Mouse (Mus musculus) limb, embryonic 11.5 days (tissue): ENCODE data around the gene Ccdc116. TPM values are rescaled to one million over a fixed set of nuclear protein-coding genes. Genes with fewer than 3 reads are reported as not detected.

Source experiments
- ATAC-seq: fragments of 200-750 bp; cut with Nextera tagmentation; 2 replicates; pipeline ENCODE4 v1.8.0; 2017; ENCODE audit warnings: low read depth; ENCODE audit not compliant: insufficient number of reproducible peaks, low FRiP score, low TSS enrichment
- DNase-seq: peaks from one replicate; pipeline ENCODE4 v3.0.0-alpha.2; 2015; ENCODE audit warnings: low spot score
- H3K27ac ChIP-seq: fragments of 300-500 bp; sonication (generic); replicated peaks from 2 replicates; pipeline ENCODE4 v1.5.1; 2014; ENCODE audit warnings: low read depth, mild to moderate bottlenecking, low read length
- H3K27me3 ChIP-seq: fragments of 300-500 bp; sonication (generic); 2 replicates; pipeline ENCODE4 v1.6.1; 2014; ENCODE audit warnings: mild to moderate bottlenecking, low read length, mixed read lengths; ENCODE audit not compliant: control insufficient read depth, insufficient read depth
- H3K36me3 ChIP-seq: fragments of 300-500 bp; sonication (generic); 2 replicates; pipeline ENCODE4 v1.6.1; 2014; ENCODE audit warnings: mild to moderate bottlenecking, low read length, moderate library complexity, mixed read lengths; ENCODE audit not compliant: control insufficient read depth, insufficient read depth
- H3K4me1 ChIP-seq: fragments of 300-500 bp; sonication (generic); 2 replicates; pipeline ENCODE4 v1.6.1; 2014; ENCODE audit warnings: low read length, mixed read lengths; ENCODE audit not compliant: control insufficient read depth, insufficient read depth
- H3K4me2 ChIP-seq: fragments of 300-500 bp; sonication (generic); 2 replicates; pipeline ENCODE4 v1.6.1; 2014; ENCODE audit warnings: low read depth, mild to moderate bottlenecking, moderate library complexity; ENCODE audit not compliant: severe bottlenecking
- H3K4me3 ChIP-seq: fragments of 300-500 bp; sonication (generic); 2 replicates; pipeline ENCODE4 v1.5.1; 2014; ENCODE audit warnings: low read depth, low read length
- H3K9ac ChIP-seq: fragments of 300-500 bp; sonication (generic); 2 replicates; pipeline ENCODE4 v1.6.1; 2014; ENCODE audit warnings: mild to moderate bottlenecking, low read length
- H3K9me3 ChIP-seq: fragments of 300-500 bp; sonication (generic); 2 replicates; pipeline ENCODE4 v1.6.1; 2016; ENCODE audit warnings: low read length; ENCODE audit not compliant: control insufficient read depth
- WGBS: fragments of 180-500 bp; shearing (Covaris S2); extraction: QIAGEN DNeasy Blood & Tissue Kit; methylation state at CpG from one replicate; pipeline ENCODE4 v1.1.7; 2014; 5-methylcytosine and 5-hydroxymethylcytosine counted together
- polyA plus RNA-seq: library from polyadenylated mRNA; unstranded; fragments of >200 nt; fragmentation: Nextera tagmentation; extraction: Ambion mirVana; gene quantifications from 2 replicates; pipeline ENCODE4 v1.2.1, GENCODE M21; 2014

Gene Ccdc116
- polyA plus RNA-seq, 1 experiment from 2014 or later: 0.40 TPM

GRCm38 (mm10) chr16:17144339-17144738 lies 2.7 kb downstream of the Ccdc116 start, which contains the start of gene Ydjc:
TSS of gene Ydjc (plus strand) at chr16:17144621.
- Histone ChIP-seq H3K27me3 (peaks cover 6% of the 10 kb centered on the region), H3K4me3 (no peak within 1 kb of the TSS), H3K36me3 (no peaks in the 10 kb centered on the region), H3K9ac (no peak within 1 kb of the TSS), H3K9me3 (no peaks in the 10 kb centered on the region), H3K4me1 (peaks cover 11% of the 10 kb centered on the region; the same call in 1 of the 2 replicates), H3K27ac (no peak within 1 kb of the TSS), H3K4me2 (no peak within 1 kb of the TSS)
- ATAC-seq: no peak
- DNase-seq: peak; percentile 44
- 21% methylated on average over 7 of the region's 7 CpGs for WGBS

DNA sequence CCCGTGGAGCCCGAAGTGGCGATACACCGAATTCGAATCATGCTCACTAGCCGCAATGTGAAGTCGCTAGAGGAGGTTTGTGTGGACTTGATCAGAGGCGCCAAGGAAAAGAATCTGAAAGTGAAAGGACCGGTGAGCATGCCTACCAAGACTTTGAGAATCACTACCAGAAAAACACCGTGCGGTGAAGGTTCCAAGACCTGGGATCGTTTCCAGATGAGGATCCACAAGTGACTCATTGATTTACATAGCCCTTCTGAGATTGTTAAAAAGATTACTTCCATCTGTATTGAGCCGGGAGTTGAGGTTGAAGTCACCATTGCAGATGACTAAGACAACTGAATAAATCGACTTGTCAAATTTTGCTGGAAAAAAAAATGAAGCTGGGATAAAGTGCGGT lies 9.7 kb downstream of the Ccdc116 start:
- no peak overlapping the region for H3K27ac ChIP-seq
- H3K36me3 ChIP-seq: no peaks in the 10 kb centered on the region
- WGBS: 82% methylated on average over 15 of the region's 15 CpGs
- no peak overlapping the region for H3K4me2 ChIP-seq
- no peak overlapping the region for H3K4me3 ChIP-seq
- H3K4me1 ChIP-seq: no peaks in the 10 kb centered on the region
- no peaks in the 10 kb centered on the region for H3K9me3 ChIP-seq
- H3K27me3 ChIP-seq: no peaks in the 10 kb centered on the region
- H3K9ac ChIP-seq: no peak overlapping the region
- no peak for DNase-seq
- no peak for ATAC-seq

- Histone ChIP-seq H3K27ac (no peak overlapping the region; the same call in 1 of the 2 replicates), H3K4me2 (peak overlapping the region; percentile 96), H3K36me3 (no peaks in the 10 kb centered on the region), H3K4me1 (0 out of 2 replicates have a peak, but pooled peaks cover 8% of the 10 kb centered on the region), H3K9me3 (no peaks in the 10 kb centered on the region), H3K27me3 (no peaks in the 10 kb centered on the region), H3K9ac (peak overlapping the region; percentile 49), H3K4me3 (peak overlapping the region; percentile 67)
- WGBS: 46% methylated on average over 7 of the region's 7 CpGs
- ATAC-seq: no peak
- peak; percentile 42 for DNase-seq
Observed at GRCm38 (mm10) chr16:17132906-17133200, 14.2 kb downstream of the Ccdc116 start.

DNA sequence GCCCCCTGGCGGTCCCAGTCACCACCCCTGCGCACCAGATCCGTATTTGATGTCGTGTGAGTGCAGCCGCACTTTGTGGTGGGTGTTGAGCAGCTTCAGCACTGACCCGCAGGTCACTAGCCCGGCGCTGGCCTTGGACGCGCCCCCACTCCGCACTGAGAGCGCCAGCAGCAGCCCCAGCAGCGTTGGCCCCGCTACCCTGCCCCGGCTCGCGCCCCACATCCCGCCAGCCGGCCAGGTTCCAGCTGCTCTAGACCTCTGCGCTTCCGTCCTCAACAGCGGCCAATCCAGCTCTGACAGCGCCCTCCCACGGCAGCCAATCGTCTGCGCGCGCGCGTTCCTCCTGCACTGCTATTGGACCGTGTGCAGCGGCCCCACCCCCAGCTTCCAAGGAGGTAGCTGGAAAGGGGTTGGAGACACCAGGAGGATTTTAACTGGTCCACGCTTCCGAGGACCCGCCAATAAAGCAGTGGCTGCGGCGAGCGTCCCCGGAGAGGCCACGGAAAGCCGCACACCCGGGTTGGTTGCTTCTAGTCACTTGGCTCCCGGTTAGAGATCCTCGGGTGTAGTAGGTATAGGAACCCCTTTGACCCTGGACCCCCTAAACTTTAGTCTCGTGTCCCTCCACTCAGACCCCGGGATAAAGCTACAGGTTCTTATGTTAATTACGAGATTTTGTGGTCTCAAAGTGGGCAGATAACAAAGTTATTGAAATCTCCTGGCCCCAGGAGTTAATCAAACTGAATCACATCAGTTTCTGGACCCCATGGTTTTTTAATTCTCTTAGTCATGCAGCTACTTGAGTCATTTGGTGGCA lies 14.7 kb downstream of the Ccdc116 start, which contains the start of gene Sdf2l1:
TSS of gene Sdf2l1 (minus strand) at position 295 of the 817 bp plus-strand sequence.
- H3K4me1 ChIP-seq: 0 out of 2 replicates have a peak, but pooled peaks cover 8% of the 10 kb centered on the region
- no peaks in the 10 kb centered on the region for H3K9me3 ChIP-seq
- H3K4me3 ChIP-seq: peak within 1 kb of the TSS; percentile 67
- peak within 1 kb of the TSS; percentile 76 for H3K9ac ChIP-seq
- peak within 1 kb of the TSS; percentile 45 for H3K27ac ChIP-seq
- no peaks in the 10 kb centered on the region for H3K27me3 ChIP-seq
- ATAC-seq (peak; percentile 99), DNase-seq (peak; percentile 99)
- under 1% methylated on average over 47 of the region's 47 CpGs for WGBS
- H3K4me2 ChIP-seq: peak within 1 kb of the TSS; percentile 96
- H3K36me3 ChIP-seq: no peaks in the 10 kb centered on the region

GRCm38 (mm10) chr16:17131191-17132088 lies 15.6 kb downstream of the Ccdc116 start:
- no peaks in the 10 kb centered on the region for H3K36me3 ChIP-seq
- H3K4me1 ChIP-seq: 0 out of 2 replicates have a peak, but pooled peaks cover 8% of the 10 kb centered on the region
- ATAC-seq: peak; percentile 85
- H3K4me3 ChIP-seq: peak overlapping the region; percentile 67
- no peaks in the 10 kb centered on the region for H3K27me3 ChIP-seq
- peak overlapping the region; percentile 96 for H3K4me2 ChIP-seq
- peak overlapping the region; percentile 45 for H3K27ac ChIP-seq
- H3K9ac ChIP-seq: peak overlapping the region; percentile 76
- H3K9me3 ChIP-seq: no peaks in the 10 kb centered on the region
- peak; percentile 59 for DNase-seq
- WGBS: 4% methylated on average over 43 of the region's 43 CpGs

DNA sequence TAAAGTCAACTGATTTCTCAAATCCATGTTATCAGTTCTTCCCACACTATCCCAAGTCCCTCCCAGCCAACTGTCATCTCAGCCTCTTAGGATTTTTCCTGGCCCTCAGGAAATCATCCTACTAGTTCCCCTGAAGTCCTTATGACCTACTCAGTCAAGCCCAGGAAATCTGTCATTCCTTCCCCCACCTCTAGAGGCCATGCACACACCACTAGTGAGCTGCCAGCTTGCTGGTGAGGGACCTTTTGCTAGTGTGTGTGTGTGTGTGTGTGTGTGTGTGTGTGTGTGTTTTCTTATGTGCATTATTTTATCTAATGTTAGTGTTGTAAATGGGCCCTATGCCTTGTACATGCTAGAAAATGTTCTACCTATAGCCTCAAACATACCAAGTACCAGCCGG lies 19.7 kb downstream of the Ccdc116 start:
- Histone ChIP-seq H3K9ac (no peak overlapping the region), H3K4me2 (no peak overlapping the region), H3K9me3 (no peaks in the 10 kb centered on the region), H3K36me3 (peaks cover 3% of the 10 kb centered on the region), H3K4me3 (no peak overlapping the region), H3K27ac (no peak overlapping the region), H3K27me3 (no peaks in the 10 kb centered on the region), H3K4me1 (peaks cover 11% of the 10 kb centered on the region)
- WGBS: 97% methylated on average over 1 of the region's 1 CpGs
- ATAC-seq: no peak
- no peak for DNase-seq

DNA sequence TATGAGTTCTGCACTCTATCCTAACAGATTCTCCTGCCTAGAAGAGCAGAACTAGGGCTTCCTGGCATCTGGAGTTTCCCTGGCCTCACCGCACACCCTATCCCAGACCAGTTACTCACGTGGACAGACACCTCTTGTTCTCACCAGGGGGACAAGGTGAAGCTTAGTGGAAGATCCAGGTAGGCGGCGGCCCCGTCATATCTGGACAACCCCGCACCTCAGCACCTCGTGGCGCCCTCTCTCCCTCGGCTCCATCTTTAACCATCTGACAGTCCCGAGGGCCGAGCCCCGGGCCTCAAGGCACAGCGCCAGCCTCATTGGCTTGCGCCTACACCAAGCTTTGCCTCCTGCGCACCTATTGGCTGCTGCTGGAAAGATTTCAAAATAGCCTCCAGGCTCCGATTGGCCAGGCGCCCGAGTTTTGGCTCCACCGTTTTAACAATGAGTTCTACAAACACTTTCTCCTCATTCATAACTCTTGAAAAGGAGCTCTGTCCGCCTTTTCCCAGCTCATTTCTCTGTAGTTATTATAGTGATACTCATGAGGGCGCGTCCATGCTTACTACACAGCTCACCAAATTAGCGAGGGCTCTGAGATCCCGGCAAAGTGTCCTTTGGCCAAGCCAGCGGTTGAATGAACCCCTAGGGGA lies 22.0 kb downstream of the Ccdc116 start, which contains the start of gene 2610318N02Rik:
TSS of gene 2610318N02Rik (minus strand) at position 297 of the 650 bp plus-strand sequence.
- H3K36me3 ChIP-seq: peaks cover 17% of the 10 kb centered on the region
- peak; percentile 90 for DNase-seq
- peak within 1 kb of the TSS; percentile 64 for H3K4me2 ChIP-seq
- H3K27ac ChIP-seq: peak within 1 kb of the TSS; percentile 4; the same call in 1 of the 2 replicates
- no peaks in the 10 kb centered on the region for H3K27me3 ChIP-seq
- H3K9me3 ChIP-seq: no peaks in the 10 kb centered on the region
- H3K4me1 ChIP-seq: peaks cover 3% of the 10 kb centered on the region
- peak within 1 kb of the TSS; percentile 66 for H3K9ac ChIP-seq
- ATAC-seq: peak; percentile 87
- peak within 1 kb of the TSS; percentile 56 for H3K4me3 ChIP-seq
- 1% methylated on average over 24 of the region's 25 CpGs for WGBS
